Mouse (Mus musculus) hindbrain, embryonic 16.5 days (tissue): ENCODE results near the gene Mvk. TPM values are rescaled to one million over a fixed set of nuclear protein-coding genes. Genes with fewer than 3 reads are reported as not detected.
A peak's percentile ranks its signal among the peaks of the same experiment; 100 is the strongest.

ENCODE experiments used
- ATAC-seq: fragments of 200-750 bp; cut with Nextera tagmentation; 2 replicates; pipeline ENCODE4 v1.8.0; 2017; ENCODE audit warnings: moderate TSS enrichment, moderate library complexity
- H3K27ac ChIP-seq: fragments of 300-500 bp; sonication (generic); 2 replicates; pipeline ENCODE4 v1.5.1; 2014; ENCODE audit warnings: low read depth, mild to moderate bottlenecking, control low read depth, low read length, moderate library complexity
- H3K27me3 ChIP-seq: fragments of 300-500 bp; sonication (generic); replicated peaks from 2 replicates; pipeline ENCODE4 v1.6.1; 2014; ENCODE audit warnings: low read length; ENCODE audit not compliant: control insufficient read depth, insufficient read depth
- H3K36me3 ChIP-seq: fragments of 300-500 bp; sonication (generic); 2 replicates; pipeline ENCODE4 v1.6.1; 2014; ENCODE audit warnings: mild to moderate bottlenecking, low read length, moderate library complexity, mixed read lengths; ENCODE audit not compliant: control insufficient read depth, insufficient read depth
- H3K4me1 ChIP-seq: fragments of 300-500 bp; sonication (generic); 2 replicates; pipeline ENCODE4 v1.6.1; 2014; ENCODE audit warnings: low read depth, low read length; ENCODE audit not compliant: control insufficient read depth, insufficient read depth
- H3K4me2 ChIP-seq: fragments of 300-500 bp; sonication (generic); 2 replicates; pipeline ENCODE4 v1.6.1; 2014; ENCODE audit warnings: mild to moderate bottlenecking, low read length, control low read depth, moderate library complexity
- H3K4me3 ChIP-seq: fragments of 300-500 bp; sonication (generic); 2 replicates; pipeline ENCODE4 v1.5.1; 2014; ENCODE audit warnings: mild to moderate bottlenecking, low read length, control low read depth, moderate library complexity
- H3K9ac ChIP-seq: fragments of 300-500 bp; sonication (generic); 2 replicates; pipeline ENCODE4 v1.6.1; 2014; ENCODE audit warnings: low read depth, mild to moderate bottlenecking, control low read depth, low read length, moderate library complexity
- H3K9me3 ChIP-seq: fragments of 300-500 bp; sonication (generic); 2 replicates; pipeline ENCODE4 v1.6.1; 2014; ENCODE audit warnings: mild to moderate bottlenecking, low read length, moderate library complexity; ENCODE audit not compliant: control insufficient read depth
- WGBS: fragments of 180-500 bp; shearing (Covaris S2); extraction: QIAGEN DNeasy Blood & Tissue Kit; methylation state at CpG from one replicate; pipeline ENCODE4 v1.1.7; 2014; 5-methylcytosine and 5-hydroxymethylcytosine counted together
- polyA plus RNA-seq: library from polyadenylated mRNA; unstranded; fragments of >200 nt; fragmentation: Nextera tagmentation; extraction: Ambion mirVana; gene quantifications from 2 replicates; pipeline ENCODE4 v1.2.1, GENCODE M21; 2015

Gene Mvk
- polyA plus RNA-seq, 1 experiment from 2014 or later = 86.9 TPM

GRCm38 (mm10) chr5:114467019-114467418 is 22.9 kb downstream of the Mvk start:
- WGBS = under 1% methylated on average over 11 of the region's 11 CpGs
- H3K9ac ChIP-seq = peak overlapping the region; percentile 62
- no peaks in the 10 kb centered on the region for H3K36me3 ChIP-seq
- peak; percentile 60 for ATAC-seq
- peaks cover 20% of the 10 kb centered on the region for H3K4me1 ChIP-seq
- H3K27me3 ChIP-seq = no peaks in the 10 kb centered on the region
- no peaks in the 10 kb centered on the region; the same call in 1 of the 2 replicates for H3K9me3 ChIP-seq
- H3K27ac ChIP-seq = peak overlapping the region; percentile 77
- peak overlapping the region; percentile 58 for H3K4me2 ChIP-seq
- peak overlapping the region; percentile 29 for H3K4me3 ChIP-seq

DNA sequence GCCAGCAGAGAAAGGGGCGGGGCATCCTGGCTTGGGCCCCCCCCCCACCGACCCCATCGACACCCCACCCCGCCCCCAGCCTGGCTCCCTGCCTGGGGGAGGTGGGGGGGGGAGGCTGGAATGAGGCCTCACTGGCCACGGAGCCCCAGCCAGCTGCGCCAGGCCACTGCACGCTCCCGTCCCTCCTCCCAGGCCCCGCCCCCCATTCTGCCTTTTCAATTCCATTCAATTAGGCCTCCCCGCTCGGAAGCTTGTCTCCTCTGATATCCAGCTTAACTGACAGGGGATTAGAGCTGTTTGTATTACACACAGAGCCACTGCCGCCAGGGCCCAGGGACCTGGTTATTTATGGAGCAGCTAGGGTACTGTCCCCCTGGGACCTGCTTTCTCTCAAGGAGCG is 23.4 kb downstream of the Mvk start:
- peak overlapping the region; percentile 77 for H3K27ac ChIP-seq
- H3K4me3 ChIP-seq = peak overlapping the region; percentile 29
- peak; percentile 79 for ATAC-seq
- peak overlapping the region; percentile 58 for H3K4me2 ChIP-seq
- 2% methylated on average over 12 of the region's 13 CpGs for WGBS
- H3K9ac ChIP-seq = peak overlapping the region; percentile 62
- H3K9me3 ChIP-seq = no peaks in the 10 kb centered on the region; the same call in 1 of the 2 replicates
- H3K4me1 ChIP-seq = peaks cover 20% of the 10 kb centered on the region
- H3K27me3 ChIP-seq = no peaks in the 10 kb centered on the region
- no peaks in the 10 kb centered on the region for H3K36me3 ChIP-seq

DNA sequence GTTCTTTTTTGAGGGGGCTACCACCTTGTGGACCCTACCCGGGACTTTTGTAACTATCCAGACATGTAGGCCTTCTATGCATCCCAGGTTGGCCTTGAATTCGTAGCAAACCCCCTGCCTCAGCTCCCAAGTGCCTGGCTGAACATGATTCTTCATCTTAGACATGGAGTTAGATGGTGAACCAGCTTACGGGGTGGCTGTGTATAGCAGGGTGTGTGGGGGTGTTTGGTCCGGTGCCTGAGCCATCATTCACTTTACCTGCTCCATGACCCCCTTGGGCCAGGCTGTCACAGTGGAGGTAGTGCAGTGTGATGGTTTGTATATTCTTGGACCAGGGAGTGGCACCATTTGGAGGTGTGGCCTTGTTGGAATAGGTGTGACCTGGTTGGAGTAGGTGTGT is 23.9 kb downstream of the Mvk start:
- Histone ChIP-seq H3K4me1 (peaks cover 20% of the 10 kb centered on the region), H3K36me3 (no peaks in the 10 kb centered on the region), H3K9ac (peak overlapping the region; percentile 62; the same call in 1 of the 2 replicates), H3K9me3 (no peaks in the 10 kb centered on the region; the same call in 1 of the 2 replicates), H3K4me2 (peak overlapping the region; percentile 58), H3K27me3 (no peaks in the 10 kb centered on the region), H3K4me3 (no peak overlapping the region), H3K27ac (peak overlapping the region; percentile 77)
- no peak for ATAC-seq
- WGBS = 52% methylated on average over 4 of the region's 4 CpGs

DNA sequence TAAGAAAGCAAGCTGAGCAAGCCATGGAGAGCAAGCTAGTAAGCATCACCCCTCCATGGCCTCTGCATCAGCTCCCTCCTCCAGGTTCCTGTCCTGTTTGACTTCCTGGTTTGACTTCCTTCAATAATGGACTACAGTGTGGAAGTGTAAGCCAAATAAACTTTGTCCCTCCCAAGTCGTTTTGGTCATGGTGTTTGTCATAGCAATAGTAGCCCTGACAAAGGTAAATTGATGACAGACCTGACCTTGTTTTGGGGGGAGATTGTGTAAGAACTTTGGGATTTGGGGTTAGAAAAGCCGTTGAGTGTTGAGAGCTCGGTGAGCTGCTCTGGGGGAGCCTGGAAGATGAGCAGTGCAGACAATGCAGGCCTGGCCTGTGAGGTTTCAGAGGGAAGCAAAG is 26.3 kb downstream of the Mvk start:
- no peaks in the 10 kb centered on the region for H3K36me3 ChIP-seq
- no peak overlapping the region for H3K4me2 ChIP-seq
- WGBS = 78% methylated on average over 3 of the region's 3 CpGs
- peaks cover 23% of the 10 kb centered on the region for H3K4me1 ChIP-seq
- H3K27me3 ChIP-seq = no peaks in the 10 kb centered on the region
- no peak overlapping the region for H3K4me3 ChIP-seq
- no peak for ATAC-seq
- no peak overlapping the region for H3K27ac ChIP-seq
- H3K9ac ChIP-seq = no peak overlapping the region
- H3K9me3 ChIP-seq = no peaks in the 10 kb centered on the region; the same call in 1 of the 2 replicates

- H3K27ac ChIP-seq = no peak overlapping the region
- 21% methylated on average over 35 of the region's 35 CpGs for WGBS
- no peak overlapping the region for H3K4me3 ChIP-seq
- no peak overlapping the region for H3K9ac ChIP-seq
- no peaks in the 10 kb centered on the region for H3K36me3 ChIP-seq
- no peaks in the 10 kb centered on the region for H3K27me3 ChIP-seq
- ATAC-seq = no peak
- peaks cover 3% of the 10 kb centered on the region; the same call in 1 of the 2 replicates for H3K4me1 ChIP-seq
- no peaks in the 10 kb centered on the region; the same call in 1 of the 2 replicates for H3K9me3 ChIP-seq
- peak overlapping the region; percentile 2 for H3K4me2 ChIP-seq
Measured at GRCm38 (mm10) chr5:114474741-114475491, 30.8 kb downstream of the Mvk start.

- Histone ChIP-seq H3K27ac (no peak overlapping the region), H3K4me3 (no peak overlapping the region), H3K36me3 (no peaks in the 10 kb centered on the region), H3K27me3 (no peaks in the 10 kb centered on the region), H3K9ac (no peak overlapping the region), H3K4me2 (no peak overlapping the region), H3K9me3 (no peaks in the 10 kb centered on the region), H3K4me1 (peaks cover 5% of the 10 kb centered on the region)
- ATAC-seq = no peak
- 52% methylated on average over 12 of the region's 12 CpGs for WGBS
Measured at GRCm38 (mm10) chr5:114478267-114478666, 34.2 kb downstream of the Mvk start.

GRCm38 (mm10) chr5:114482587-114483011 is 38.5 kb downstream of the Mvk start:
- H3K9ac ChIP-seq = no peak overlapping the region
- no peaks in the 10 kb centered on the region for H3K9me3 ChIP-seq

DNA sequence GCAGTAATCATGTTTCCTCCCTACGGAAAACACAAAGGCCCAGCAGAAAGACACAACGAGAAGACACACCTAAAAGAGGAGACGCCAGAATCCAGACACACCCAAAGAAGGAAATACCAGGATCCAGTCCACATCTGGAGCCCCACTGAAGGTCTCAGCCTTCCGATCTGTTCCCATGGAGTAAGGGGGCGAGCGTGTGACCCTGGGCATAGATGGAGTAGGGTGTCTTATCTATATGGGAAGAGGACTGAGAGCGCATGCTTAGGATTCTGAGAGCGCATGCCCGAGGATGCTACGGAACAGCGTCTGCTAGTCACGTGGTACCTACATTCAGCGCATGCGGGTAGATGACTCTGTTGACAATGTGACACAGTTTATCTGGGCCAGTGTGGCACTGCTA is 41.6 kb downstream of the Mvk start:
- no peak overlapping the region for H3K4me2 ChIP-seq
- H3K36me3 ChIP-seq = no peaks in the 10 kb centered on the region
- peaks cover 2% of the 10 kb centered on the region; the same call in 1 of the 2 replicates for H3K4me1 ChIP-seq
- WGBS = 91% methylated on average over 14 of the region's 14 CpGs
- ATAC-seq = no peak
- H3K9ac ChIP-seq = no peak overlapping the region
- no peaks in the 10 kb centered on the region for H3K27me3 ChIP-seq
- H3K27ac ChIP-seq = no peak overlapping the region
- no peaks in the 10 kb centered on the region for H3K9me3 ChIP-seq
- H3K4me3 ChIP-seq = no peak overlapping the region

More at GRCm38 (mm10) chr5:114482587-114483011, 38.5 kb downstream of the Mvk start:
- no peak overlapping the region for H3K4me3 ChIP-seq
- H3K27ac ChIP-seq = no peak overlapping the region
- H3K4me1 ChIP-seq = peaks cover 2% of the 10 kb centered on the region; the same call in 1 of the 2 replicates
- H3K27me3 ChIP-seq = no peaks in the 10 kb centered on the region
- H3K4me2 ChIP-seq = peak overlapping the region; percentile 13; the same call in 1 of the 2 replicates
- WGBS = 13% methylated on average over 14 of the region's 14 CpGs
- no peaks in the 10 kb centered on the region for H3K36me3 ChIP-seq
- ATAC-seq = no peak

- Histone ChIP-seq H3K4me1 (no peaks in the 10 kb centered on the region), H3K27me3 (no peaks in the 10 kb centered on the region), H3K4me3 (no peak overlapping the region), H3K9ac (no peak overlapping the region), H3K36me3 (no peaks in the 10 kb centered on the region), H3K4me2 (no peak overlapping the region), H3K9me3 (no peaks in the 10 kb centered on the region), H3K27ac (no peak overlapping the region)
- ATAC-seq = no peak
- WGBS = 71% methylated on average over 6 of the region's 6 CpGs
Measured at GRCm38 (mm10) chr5:114489570-114489969, 45.5 kb downstream of the Mvk start.
